Mouse (Mus musculus): ENCODE measurements at regions not wholly inside any gene's neighbourhood (a gene's known extent, or its start where the extent isn't known, plus 50 kb on each side); places are given as distances from the start of the nearest gene placed in this dataset.

DNA sequence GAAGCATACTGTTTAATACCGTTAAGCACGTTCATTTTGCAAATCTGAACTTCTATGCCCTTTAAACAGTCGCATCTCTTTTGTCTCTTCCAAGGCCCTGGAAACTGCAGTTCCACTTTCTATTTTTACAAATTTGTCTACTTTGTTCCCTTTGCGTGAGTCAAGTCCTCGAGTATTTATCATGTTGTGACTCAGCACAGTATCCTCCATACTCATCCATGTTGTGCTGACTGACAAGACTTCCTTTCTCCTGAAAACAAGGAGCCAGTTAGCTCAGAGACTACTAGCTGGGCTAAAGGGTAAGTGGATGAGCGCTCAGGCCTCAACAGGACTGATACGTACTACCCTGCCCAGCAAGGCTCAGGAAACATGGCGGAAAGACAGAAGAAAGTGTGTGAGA, 131.9 kb upstream of the Gdnf start:
- intact Hi-C loops (cut with DNase I): no loop called here
- DNase-seq (ENCODE audit: low spot score): no peak

DNA sequence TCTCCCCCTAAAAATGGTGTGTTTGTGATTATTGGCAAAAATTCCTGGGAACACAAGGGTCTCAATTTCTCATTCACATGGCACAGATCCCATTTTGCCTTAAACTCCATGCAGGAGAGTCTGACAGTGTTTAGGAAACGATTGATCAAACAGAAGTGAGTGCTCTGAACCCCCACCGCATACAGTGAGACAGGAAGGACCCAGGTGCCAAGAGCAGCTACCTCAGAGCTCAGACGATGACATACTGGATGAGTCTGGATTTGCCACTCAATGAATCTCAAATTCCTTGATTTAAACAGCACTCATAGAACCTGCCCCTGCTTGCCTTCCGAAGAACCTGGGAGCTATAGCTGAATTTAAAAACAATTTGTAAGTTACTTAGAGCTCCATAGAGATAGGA, 129.6 kb upstream of the Gdnf start:
- DNase-seq (ENCODE audit: low spot score): no peak
- intact Hi-C loops (cut with DNase I): no loop called here

DNA sequence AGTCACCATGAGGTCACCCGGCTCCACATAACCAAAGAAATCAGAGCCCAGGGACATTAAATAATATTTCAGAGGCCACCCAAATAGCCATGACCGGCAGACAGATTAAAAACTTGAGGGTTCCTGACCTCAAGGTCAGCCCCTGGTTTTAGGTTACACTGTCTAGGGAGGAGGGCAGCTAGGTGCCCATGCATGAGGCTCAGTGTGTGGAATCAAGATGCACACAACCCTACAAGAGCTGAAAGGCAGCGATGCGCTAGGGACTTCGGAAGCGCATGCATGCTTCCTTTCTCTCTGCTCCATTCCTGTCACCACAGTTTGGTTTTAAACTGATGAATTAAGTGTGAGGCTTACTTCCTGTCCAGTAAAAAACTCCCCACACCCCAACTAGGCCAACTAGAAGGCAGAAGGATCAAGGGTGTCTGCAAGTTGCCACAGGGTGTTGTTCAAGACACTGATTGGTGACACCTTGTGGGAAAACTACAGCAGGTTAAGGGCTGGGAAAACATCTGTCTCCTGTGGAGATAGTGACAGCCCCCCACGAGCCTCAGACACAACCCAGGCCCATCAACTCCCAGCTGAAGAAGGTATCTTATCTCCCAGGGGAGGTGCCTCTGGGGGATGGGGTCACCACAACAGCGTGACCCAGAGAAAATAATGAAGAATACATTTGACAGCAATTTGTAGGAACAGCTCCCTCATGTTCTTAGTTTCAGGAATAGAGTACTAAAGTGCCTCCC, 127.2 kb upstream of the Gdnf start:
- no peak for DNase-seq (ENCODE audit: low spot score)
- intact Hi-C loops (cut with DNase I): no loop called here

DNA sequence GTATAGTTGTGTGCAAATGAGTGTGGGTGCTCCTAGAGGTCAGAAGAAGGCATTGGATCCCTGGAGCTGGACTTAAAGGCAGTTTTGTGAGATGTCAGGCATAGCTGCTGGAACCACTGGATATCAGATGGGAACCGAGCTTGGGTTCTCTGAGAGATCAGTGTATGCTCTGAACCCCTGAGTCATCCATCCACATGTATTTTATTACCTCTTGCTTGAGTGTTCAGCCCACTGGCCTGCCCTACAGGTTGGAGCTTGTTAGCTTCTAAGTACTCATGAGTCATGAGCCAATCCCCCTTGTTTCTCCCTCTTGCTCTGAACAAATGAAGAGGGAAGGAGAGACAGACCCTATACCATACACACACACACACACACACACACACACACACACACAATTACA, 119.4 kb upstream of the Gdnf start:
- intact Hi-C loops (cut with DNase I): no loop called here
- no peak for DNase-seq (ENCODE audit: low spot score)

DNA sequence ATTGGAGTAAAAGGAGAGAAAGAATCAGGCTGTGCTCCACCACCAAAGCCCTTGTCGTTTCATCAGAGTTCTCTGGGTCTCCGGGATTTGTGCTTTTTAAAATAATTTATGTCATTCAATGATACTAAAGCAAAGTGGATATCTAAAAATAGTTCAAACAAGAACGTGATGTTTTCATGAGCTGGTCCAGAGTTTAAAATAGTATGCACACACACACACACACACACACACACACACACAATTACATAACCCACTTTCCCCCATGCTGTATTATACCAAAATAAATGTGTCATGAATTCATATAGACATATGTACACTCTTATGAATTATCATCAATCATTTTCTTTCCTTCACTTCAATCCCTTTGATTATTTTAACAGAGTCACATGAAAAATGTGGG, 118.5 kb upstream of the Gdnf start:
- no peak for DNase-seq (ENCODE audit: low spot score)
- intact Hi-C loops (cut with DNase I): no loop called here

DNA sequence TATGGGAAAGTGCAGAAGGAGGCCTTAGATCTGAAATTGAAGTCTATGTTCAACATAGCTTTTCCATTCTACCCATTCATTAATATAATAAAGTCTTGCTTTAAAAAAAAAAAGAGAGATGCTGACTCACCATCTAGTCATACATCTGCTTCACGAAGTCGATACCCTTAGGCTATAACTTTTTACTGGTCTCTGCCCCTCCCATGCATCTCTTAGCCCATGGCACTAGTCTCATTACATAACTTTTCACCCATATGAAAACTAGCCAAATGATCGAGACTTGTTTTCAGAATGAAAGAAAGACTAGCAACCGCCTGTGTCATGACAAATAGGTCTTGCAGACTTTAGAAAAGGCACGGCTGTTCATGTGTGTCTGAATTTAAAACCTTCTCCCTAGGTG, 116.6 kb upstream of the Gdnf start:
- DNase-seq (ENCODE audit: low spot score): no peak
- intact Hi-C loops (cut with DNase I): no loop called here

DNA sequence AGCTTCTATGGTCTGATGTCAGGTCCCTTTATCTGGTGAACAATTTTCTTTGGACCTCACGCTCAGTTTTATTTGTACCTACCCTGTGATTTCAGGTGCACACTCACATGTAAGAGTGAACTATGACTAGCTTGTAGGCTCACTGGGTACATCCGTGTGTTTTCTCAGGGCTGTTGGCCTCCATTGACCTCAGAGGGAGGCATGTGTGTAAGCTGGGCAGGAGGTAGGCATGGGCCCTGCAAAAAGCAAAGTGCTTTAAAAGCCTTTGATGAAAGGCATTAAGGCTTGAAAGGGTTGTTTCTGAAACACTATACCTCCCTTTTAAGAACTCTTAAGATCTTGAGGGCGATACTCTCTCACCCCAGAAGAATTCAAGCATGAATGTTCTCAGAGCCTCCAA, 112.9 kb upstream of the Gdnf start:
- DNase-seq (ENCODE audit: low spot score): no peak
- intact Hi-C loops (cut with DNase I): no loop called here

DNA sequence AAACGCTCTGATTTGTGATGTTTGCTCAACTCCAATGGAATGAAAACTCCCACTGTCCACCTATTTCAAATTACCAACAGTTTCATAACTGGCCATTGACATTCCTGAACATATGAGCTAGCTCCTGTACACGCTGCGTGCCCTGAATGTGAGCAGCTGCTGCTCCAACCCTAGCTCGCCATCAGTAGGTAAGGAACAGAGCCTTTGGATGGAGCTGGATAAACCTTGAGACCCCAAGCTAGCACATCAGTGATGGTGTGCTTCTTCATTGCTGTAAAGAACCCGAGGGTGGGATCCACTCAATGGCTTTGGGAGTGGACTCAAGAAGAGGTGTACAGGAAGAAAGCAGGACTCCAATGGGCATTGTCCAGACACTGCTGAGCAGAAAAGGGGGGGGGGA, 101.8 kb upstream of the Gdnf start:
- intact Hi-C loops (cut with DNase I): no loop called here

DNA sequence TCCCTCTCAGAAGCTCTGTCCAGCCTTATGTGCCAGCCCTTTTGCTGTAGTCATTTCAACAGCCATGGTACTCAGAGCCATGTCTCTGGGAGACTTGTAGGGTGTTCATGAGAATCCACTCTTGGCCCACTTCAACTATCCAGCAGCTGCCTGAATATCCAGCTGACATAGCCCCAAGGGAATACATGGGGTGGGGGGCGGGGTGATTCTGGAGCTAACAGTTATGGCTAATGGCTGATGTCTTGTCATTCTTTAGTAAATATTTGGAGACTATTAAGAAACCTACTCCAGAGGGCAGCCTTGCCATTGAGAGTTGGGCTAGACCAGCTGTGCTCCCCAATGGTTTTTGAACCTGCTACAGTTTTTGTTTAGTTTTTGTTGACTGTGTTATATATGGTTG, 96.0 kb upstream of the Gdnf start:
- intact Hi-C loops (cut with DNase I): no loop called here
- no peak for DNase-seq (ENCODE audit: low spot score)

More for the DNA sequence above, 101.8 kb upstream of the Gdnf start:
- no peak for DNase-seq (ENCODE audit: low spot score)

DNA sequence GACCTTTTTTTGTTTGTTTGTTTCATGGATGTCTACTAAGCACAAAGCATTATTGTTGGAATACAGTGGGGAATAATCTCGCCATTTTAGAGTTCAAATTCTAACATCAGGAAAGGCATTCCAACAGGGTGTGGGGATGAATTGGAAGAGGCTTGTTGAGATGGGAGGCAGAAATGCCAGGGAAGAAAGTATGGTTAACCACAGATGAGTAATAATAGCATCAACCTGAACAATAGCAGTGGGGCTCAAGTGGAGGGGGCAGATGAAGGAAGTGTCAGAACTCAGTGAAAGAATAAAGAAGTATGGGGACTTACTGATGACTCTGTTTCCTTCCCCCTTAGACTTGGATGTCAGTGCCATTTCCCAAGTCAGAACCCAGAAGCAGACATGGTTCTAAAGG, 94.5 kb upstream of the Gdnf start:
- DNase-seq (ENCODE audit: low spot score): no peak
- intact Hi-C loops (cut with DNase I): no loop called here

DNA sequence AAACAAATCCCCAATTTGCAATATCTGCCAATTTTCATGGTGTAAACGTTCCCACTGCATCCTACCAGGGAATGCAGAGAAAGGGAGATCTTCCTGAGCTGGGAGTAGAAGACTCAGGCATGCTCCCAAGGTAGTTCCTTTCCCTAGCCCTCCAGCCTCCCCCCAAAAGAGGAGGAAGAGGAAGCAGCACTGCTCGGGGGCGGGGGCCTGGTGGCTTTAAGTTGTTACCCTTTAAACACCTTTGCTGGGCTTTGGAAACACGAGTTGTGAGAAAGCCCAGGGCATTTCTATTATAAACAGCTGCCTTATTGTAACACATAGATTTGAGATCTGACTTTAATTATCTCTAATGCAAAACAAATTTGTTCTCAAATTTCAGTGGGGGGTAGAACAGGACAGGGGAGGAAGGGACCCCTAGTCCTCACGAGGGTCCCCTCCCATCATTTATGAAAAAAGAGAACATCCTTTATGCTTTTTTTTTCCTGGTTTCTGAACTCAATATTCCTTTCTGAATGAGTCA, 87.4 kb upstream of the Gdnf start:
- intact Hi-C loops (cut with DNase I): no loop called here
- no peak for DNase-seq (ENCODE audit: low spot score)

DNA sequence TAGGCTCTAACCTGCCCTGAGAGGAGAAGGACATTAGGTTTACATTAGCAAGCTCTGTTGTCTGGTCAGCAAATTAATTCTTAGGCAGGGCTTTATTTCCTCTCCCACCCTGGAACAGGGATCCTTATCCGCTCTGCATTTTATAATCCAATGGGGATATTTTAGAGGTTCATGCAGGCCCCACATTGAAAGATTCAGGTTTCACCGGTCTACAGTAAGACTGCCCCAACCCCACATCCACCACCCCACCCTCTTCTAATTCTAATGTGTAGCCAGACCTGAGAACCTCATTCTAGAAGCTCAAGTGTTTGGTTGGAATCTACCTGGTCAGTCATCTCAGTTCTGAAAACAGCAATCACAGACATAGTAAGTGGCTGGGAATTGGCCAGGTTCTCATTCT, 86.9 kb upstream of the Gdnf start:
- DNase-seq (ENCODE audit: low spot score): no peak
- intact Hi-C loops (cut with DNase I): no loop called here

DNA sequence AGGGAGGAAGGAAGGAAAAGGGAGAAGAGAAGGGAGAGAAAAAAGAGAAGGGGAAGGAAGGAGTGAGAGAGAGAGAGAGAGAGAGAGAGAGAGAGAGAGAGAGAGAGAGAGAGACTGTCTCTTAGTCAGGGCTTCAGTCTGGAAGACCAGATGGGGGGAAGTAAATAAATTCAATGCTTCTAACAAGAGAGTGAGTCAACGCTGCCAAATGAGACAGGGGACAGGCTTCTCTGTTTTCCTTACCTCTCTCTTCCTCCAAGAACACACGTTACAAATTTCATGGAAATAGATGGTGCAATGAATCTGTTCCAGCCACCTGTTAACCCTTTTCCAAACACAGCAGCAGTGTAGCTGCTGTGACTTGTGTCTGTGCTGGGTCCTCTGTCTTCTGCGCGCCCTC, 85.1 kb upstream of the Gdnf start:
- intact Hi-C loops (cut with DNase I): no loop called here
- no peak for DNase-seq (ENCODE audit: low spot score)

DNA sequence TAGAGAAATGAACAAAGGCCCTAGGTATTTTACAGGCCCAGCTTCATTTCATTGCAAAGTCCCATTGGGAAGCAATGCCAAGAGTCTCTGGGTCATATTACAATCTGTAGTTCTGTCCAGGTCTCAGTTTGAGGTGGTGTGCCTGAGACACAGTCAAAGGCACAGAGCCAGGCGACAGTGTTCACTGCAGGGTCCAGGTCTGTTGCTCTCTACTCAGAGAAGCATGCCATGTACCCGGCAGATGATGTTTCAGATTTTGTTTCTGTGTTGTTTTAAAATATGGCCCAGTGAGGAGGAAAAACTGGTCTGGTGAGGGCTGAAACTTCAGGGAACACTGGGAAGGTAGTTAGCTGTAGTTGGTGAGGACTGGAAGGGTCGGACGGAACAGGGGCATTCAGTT, 63.1 kb upstream of the Gdnf start:
- DNase-seq (ENCODE audit: low spot score): no peak
- intact Hi-C loops (cut with DNase I): no loop called here

DNA sequence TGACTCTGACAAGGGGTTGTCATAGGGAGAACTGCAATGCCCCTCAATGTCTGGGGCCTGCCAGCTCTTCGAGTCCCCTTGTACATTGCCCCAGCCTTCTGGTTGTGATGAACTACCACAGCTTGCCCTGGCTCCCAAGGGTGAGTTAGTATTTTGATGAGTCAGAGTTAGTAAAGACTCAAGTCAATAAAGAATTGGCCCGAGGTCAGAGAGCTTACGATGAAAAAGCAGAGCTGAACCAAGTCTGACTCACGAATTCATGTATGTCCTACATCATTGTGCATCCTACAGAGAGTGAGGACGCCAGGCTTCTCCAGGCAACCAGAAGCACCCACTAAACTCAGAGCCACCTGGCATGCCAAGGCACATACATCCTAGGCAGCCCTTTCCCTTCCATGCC, 60.2 kb upstream of the Gdnf start:
- no peak for DNase-seq (ENCODE audit: low spot score)
- intact Hi-C loops (cut with DNase I): no loop called here
